Mouse (Mus musculus) lung, postnatal 0 days (tissue): ENCODE data around the gene Tuba3a.

Experiments
- CTCF ChIP-seq: IDR thresholded peaks from 2 replicates; pipeline ENCODE4 v1.5.1; 2016; ENCODE audit warnings: antibody characterized with exemption, mild to moderate bottlenecking
- EP300 ChIP-seq: IDR thresholded peaks from 2 replicates; pipeline ENCODE4 v1.6.1; 2016; ENCODE audit warnings: antibody characterized with exemption, mild to moderate bottlenecking, control low read depth

DNA sequence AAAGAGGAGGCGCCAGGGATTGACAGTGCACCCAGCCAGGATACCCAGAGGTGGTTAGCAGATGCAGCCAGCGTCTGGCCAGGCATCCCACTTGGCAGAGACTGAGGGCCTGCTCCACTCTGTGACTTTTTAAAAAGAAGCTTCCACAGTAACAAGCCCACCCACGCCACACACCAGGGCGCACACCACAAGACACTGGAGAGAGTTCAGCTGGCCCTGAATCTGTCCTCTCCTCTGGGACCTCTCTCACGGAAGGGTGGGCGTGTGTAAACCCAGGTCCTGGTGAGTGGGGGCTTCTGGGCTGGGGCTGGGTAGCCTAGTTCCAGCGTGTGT is 28.4 kb upstream of the Tuba3a start:
- TF ChIP-seq CTCF (no peak), EP300 (no peak)
